Mouse (Mus musculus): ENCODE measurements at regions not wholly inside any gene's neighbourhood (a gene's known extent, or its start where the extent isn't known, plus 50 kb on each side); places are given as distances from the start of the nearest gene placed in this dataset.

DNA sequence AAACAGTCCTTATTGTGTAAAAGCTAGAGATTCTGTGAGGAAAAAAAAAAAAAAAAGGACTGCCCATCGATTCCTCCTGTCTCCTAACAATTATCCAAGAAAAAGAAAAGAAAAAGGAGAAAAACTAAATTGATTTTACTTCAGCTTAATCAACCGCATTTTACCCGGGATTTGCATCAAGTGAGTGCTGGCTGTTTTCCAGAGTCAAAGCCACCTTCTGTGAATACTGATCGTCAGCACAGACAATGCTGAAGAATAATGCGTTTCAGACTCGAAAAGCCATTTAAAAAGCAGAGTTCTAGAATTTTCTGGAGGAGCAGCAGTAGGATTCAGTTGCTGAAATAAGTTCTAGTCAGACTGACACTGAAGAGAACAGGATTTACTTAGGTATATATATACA, 131.1 kb downstream of the Kcnk1 start:
- no peak for TF ChIP-seq USF1 (IDR thresholded peaks at IDR 0.05; ENCODE audit: low read depth)
- no peak for TF ChIP-seq POLR2AphosphoS2 (IDR thresholded peaks at IDR 0.05; ENCODE audit: insufficient read length, low read depth)
- no peak for TF ChIP-seq POLR2A (IDR thresholded peaks at IDR 0.05; ENCODE audit: insufficient read length, low read depth)

Data from myocyte (in vitro differentiated cells).